Mouse (Mus musculus) heart, embryonic 16.5 days (tissue): ENCODE data around the gene Trmt61a. TPM values are rescaled to one million over a fixed set of nuclear protein-coding genes. Genes with fewer than 3 reads are reported as not detected.
"Not testable (repeated sequence)": the region's sequence is repeated elsewhere in the genome, so short reads cannot be mapped to it uniquely, and the experiment has no call there.

Experiments used
- ATAC-seq: fragments of 200-750 bp; cut with Nextera tagmentation; replicated peaks from 2 replicates; pipeline ENCODE4 v1.8.0; 2017; ENCODE audit warnings: moderate number of reproducible peaks; ENCODE audit not compliant: insufficient read depth, low FRiP score; ENCODE audit errors: extremely low read depth
- H3K27ac ChIP-seq: fragments of 300-500 bp; sonication (generic); 2 replicates; pipeline ENCODE4 v1.5.1; 2014; ENCODE audit warnings: mild to moderate bottlenecking, low read length, control low read depth, moderate library complexity
- H3K27me3 ChIP-seq: fragments of 300-500 bp; sonication (generic); 2 replicates; pipeline ENCODE4 v1.6.1; 2014; ENCODE audit warnings: low read length, mixed read lengths; ENCODE audit not compliant: control insufficient read depth, insufficient read depth
- H3K36me3 ChIP-seq: fragments of 300-500 bp; sonication (generic); 2 replicates; pipeline ENCODE4 v1.6.1; 2014; ENCODE audit not compliant: control insufficient read depth, insufficient read depth
- H3K4me1 ChIP-seq: fragments of 300-500 bp; sonication (generic); 2 replicates; pipeline ENCODE4 v1.6.1; 2014; ENCODE audit warnings: low read length, mixed read lengths; ENCODE audit not compliant: control insufficient read depth, insufficient read depth
- H3K4me2 ChIP-seq: fragments of 300-500 bp; sonication (generic); 2 replicates; pipeline ENCODE4 v1.6.1; 2014; ENCODE audit warnings: low read depth, mild to moderate bottlenecking, control low read depth, low read length
- H3K4me3 ChIP-seq: fragments of 300-500 bp; sonication (generic); 2 replicates; pipeline ENCODE4 v1.5.1; 2014; ENCODE audit warnings: mild to moderate bottlenecking, control low read depth, low read length
- H3K9ac ChIP-seq: fragments of 300-500 bp; sonication (generic); 2 replicates; pipeline ENCODE4 v1.6.1; 2014; ENCODE audit warnings: low read length, control low read depth
- H3K9me3 ChIP-seq: fragments of 300-500 bp; sonication (generic); replicated peaks from 2 replicates; pipeline ENCODE4 v1.6.1; 2016; ENCODE audit warnings: low read length; ENCODE audit not compliant: control insufficient read depth
- WGBS: fragments of 180-500 bp; shearing (Covaris S2); extraction: QIAGEN DNeasy Blood & Tissue Kit; methylation state at CpG from one replicate; pipeline ENCODE4 v1.1.7; 2014; 5-methylcytosine and 5-hydroxymethylcytosine counted together
- polyA plus RNA-seq: library from polyadenylated mRNA; unstranded; fragments of >200 nt; fragmentation: Nextera tagmentation; extraction: Ambion mirVana; gene quantifications from 2 replicates; pipeline ENCODE4 v1.2.1, GENCODE M21; 2015

Trmt61a gene
- 7.7 and 8.5 TPM in 2 replicates for polyA plus RNA-seq

- under 1% methylated on average over 51 of the region's 51 CpGs for WGBS
- Histone ChIP-seq H3K27ac (peak within 1 kb of the TSS; percentile 100), H3K36me3 (0 out of 2 replicates have a peak, but pooled peaks cover 4% of the 10 kb centered on the region), H3K27me3 (no peaks in the 10 kb centered on the region; the same call in 1 of the 2 replicates), H3K4me2 (peak within 1 kb of the TSS; percentile 97), H3K4me1 (peaks cover 50% of the 10 kb centered on the region), H3K4me3 (peak within 1 kb of the TSS; percentile 98), H3K9ac (peak within 1 kb of the TSS; percentile 88), H3K9me3 (no peaks in the 10 kb centered on the region)
- ATAC-seq: peak; percentile 89
Measured at GRCm38 (mm10) chr12:111677882-111678669, at the start of gene Trmt61a. Gene Trmt61a, plus strand, starts transcription at chr12:111678105.

- H3K27ac ChIP-seq: no peak overlapping the region
- H3K4me1 ChIP-seq: no peaks in the 10 kb centered on the region
- H3K4me2 ChIP-seq: no peak overlapping the region
- no peak overlapping the region for H3K9ac ChIP-seq
- peak; percentile 58; the same call in 1 of the 2 replicates for ATAC-seq
- 50% methylated on average over 6 of the region's 6 CpGs for WGBS
- no peak overlapping the region for H3K4me3 ChIP-seq
- 0 out of 2 replicates have a peak, but pooled peaks cover under 1% of the 10 kb centered on the region for H3K9me3 ChIP-seq
- H3K36me3 ChIP-seq: peaks cover 37% of the 10 kb centered on the region
- H3K27me3 ChIP-seq: no peaks in the 10 kb centered on the region
Measured at GRCm38 (mm10) chr12:111648061-111648645, 29.8 kb upstream of the Trmt61a start.

- Histone ChIP-seq H3K4me3 (no peak overlapping the region), H3K27ac (no peak overlapping the region), H3K27me3 (no peaks in the 10 kb centered on the region), H3K9ac (no peak overlapping the region), H3K9me3 (no peaks in the 10 kb centered on the region), H3K36me3 (peaks cover 32% of the 10 kb centered on the region), H3K4me2 (no peak overlapping the region), H3K4me1 (no peaks in the 10 kb centered on the region)
- no peak for ATAC-seq
- WGBS: 81% methylated on average over 3 of the region's 3 CpGs
Measured at GRCm38 (mm10) chr12:111652953-111653352, 25.0 kb upstream of the Trmt61a start.

- Histone ChIP-seq H3K27me3 (no peaks in the 10 kb centered on the region), H3K27ac (no peak overlapping the region), H3K9ac (no peak overlapping the region), H3K4me2 (no peak overlapping the region), H3K9me3 (no peaks in the 10 kb centered on the region), H3K4me1 (no peaks in the 10 kb centered on the region), H3K36me3 (peaks cover 30% of the 10 kb centered on the region), H3K4me3 (no peak overlapping the region)
- no peak for ATAC-seq
- WGBS: 29% methylated on average over 3 of the region's 3 CpGs
Measured at GRCm38 (mm10) chr12:111653434-111653833, 24.5 kb upstream of the Trmt61a start.

DNA sequence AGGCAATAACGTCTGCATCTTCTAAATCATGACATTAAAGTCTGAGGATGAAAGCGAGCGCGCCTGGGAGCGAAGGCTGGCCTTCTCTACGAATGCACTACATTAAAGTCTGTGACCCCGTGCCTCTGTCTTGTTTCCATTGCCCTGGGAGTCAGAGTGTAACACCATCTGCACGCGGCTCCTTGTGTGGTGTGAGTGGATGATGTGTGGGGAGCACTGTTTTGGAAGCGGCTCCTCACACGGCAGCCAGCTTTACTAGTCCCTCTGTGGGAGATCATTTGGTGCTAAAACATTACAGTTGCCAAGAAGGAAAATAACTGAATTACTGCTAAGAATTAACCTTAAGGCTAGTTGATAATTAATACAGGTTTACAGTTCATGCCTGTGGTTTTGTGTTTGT lies 22.2 kb upstream of the Trmt61a start:
- peaks cover 18% of the 10 kb centered on the region for H3K36me3 ChIP-seq
- 93% methylated on average over 11 of the region's 11 CpGs for WGBS

GRCm38 (mm10) chr12:111659331-111659730 lies 18.6 kb upstream of the Trmt61a start:
- no peaks in the 10 kb centered on the region for H3K9me3 ChIP-seq

More for the DNA sequence above, 22.2 kb upstream of the Trmt61a start:
- Histone ChIP-seq H3K27ac (no peak overlapping the region), H3K4me1 (no peaks in the 10 kb centered on the region), H3K4me3 (no peak overlapping the region), H3K9me3 (no peaks in the 10 kb centered on the region), H3K9ac (no peak overlapping the region), H3K27me3 (no peaks in the 10 kb centered on the region), H3K4me2 (no peak overlapping the region)
- ATAC-seq: no peak

DNA sequence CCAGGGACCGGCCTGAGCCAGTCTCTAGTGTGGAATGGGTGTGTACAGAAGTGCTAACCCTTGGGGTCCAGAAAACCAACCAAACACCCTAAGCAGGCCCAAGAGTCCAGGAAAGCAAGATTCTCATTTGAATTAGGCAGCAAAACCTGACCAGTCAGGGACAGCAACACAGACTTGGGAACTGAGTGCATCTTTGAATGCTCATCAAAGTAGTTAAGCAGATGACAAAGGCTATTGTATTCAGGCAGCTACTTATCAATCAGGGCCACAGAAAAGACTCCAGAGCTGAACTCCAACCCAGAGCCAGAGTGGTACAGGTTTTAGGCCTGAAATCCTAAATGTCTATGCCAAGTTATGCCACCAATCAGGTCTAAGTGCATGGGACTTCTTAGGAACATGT lies 17.3 kb upstream of the Trmt61a start:
- peaks cover 8% of the 10 kb centered on the region for H3K36me3 ChIP-seq
- H3K27ac ChIP-seq: no peak overlapping the region
- no peak overlapping the region for H3K4me2 ChIP-seq
- 100% methylated on average over 1 of the region's 1 CpGs for WGBS
- no peak overlapping the region for H3K4me3 ChIP-seq
- H3K4me1 ChIP-seq: peaks cover 14% of the 10 kb centered on the region
- H3K9ac ChIP-seq: no peak overlapping the region
- ATAC-seq: no peak
- no peaks in the 10 kb centered on the region for H3K9me3 ChIP-seq
- H3K27me3 ChIP-seq: no peaks in the 10 kb centered on the region

More at GRCm38 (mm10) chr12:111659331-111659730, 18.6 kb upstream of the Trmt61a start:
- no peak overlapping the region for H3K27ac ChIP-seq
- H3K36me3 ChIP-seq: peaks cover 12% of the 10 kb centered on the region
- no peak overlapping the region for H3K4me3 ChIP-seq
- WGBS: 91% methylated on average over 4 of the region's 4 CpGs
- H3K4me1 ChIP-seq: peaks cover 8% of the 10 kb centered on the region
- ATAC-seq: no peak
- no peak overlapping the region for H3K9ac ChIP-seq
- H3K27me3 ChIP-seq: no peaks in the 10 kb centered on the region
- H3K4me2 ChIP-seq: no peak overlapping the region

- not testable (repeated sequence) for H3K36me3 ChIP-seq, H3K9me3 ChIP-seq, H3K4me3 ChIP-seq, ATAC-seq, H3K9ac ChIP-seq, H3K4me2 ChIP-seq, H3K27me3 ChIP-seq, H3K27ac ChIP-seq
- peaks cover 23% of the 10 kb centered on the region for H3K4me1 ChIP-seq
- 96% methylated on average over 11 of the region's 11 CpGs for WGBS
Measured at GRCm38 (mm10) chr12:111661554-111661953, 16.4 kb upstream of the Trmt61a start.
